Mouse (Mus musculus) olfactory bulb, adult 2 months (tissue): ENCODE measurements around the gene Itm2c.

Source experiments
- CTCF ChIP-seq: fragments of 200-500 bp; IDR thresholded peaks from 2 replicates; pipeline ENCODE4 v1.5.1; 2012; ENCODE audit warnings: low read depth, mild to moderate bottlenecking, low read length, moderate library complexity; ENCODE audit not compliant: insufficient read depth
- POLR2A ChIP-seq: fragments of 200-500 bp; IDR thresholded peaks from 2 replicates; pipeline ENCODE4 v1.6.1; 2012; ENCODE audit warnings: mild to moderate bottlenecking, low read depth, low read length, moderate library complexity; ENCODE audit not compliant: insufficient read depth

GRCm38 (mm10) chr1:85936265-85936664, 42.2 kb downstream of the Itm2c start:
- TF ChIP-seq CTCF (no peak), POLR2A (no peak)
